Mouse (Mus musculus) neutrophil, adult 5-6 weeks (primary cell): ENCODE results near the gene Iqgap1. TPM values are rescaled to one million over a fixed set of nuclear protein-coding genes. Genes with fewer than 3 reads are reported as not detected.
"Not testable (repeated sequence)": the region's sequence is repeated elsewhere in the genome, so short reads cannot be mapped to it uniquely, and the experiment has no call there.

Experiments used
- ATAC-seq: fragments of 151-379, 151-347 bp; 2 replicates; pipeline ENCODE4 v1.8.0; 2017; ENCODE audit warnings: mild to moderate bottlenecking, moderate TSS enrichment; ENCODE audit not compliant: insufficient number of reproducible peaks, poor library complexity, low FRiP score, severe bottlenecking; ENCODE audit errors: extremely low read depth
- total RNA-seq: library from RNA; stranded (forward); fragments of 200-1000 nt; gene quantifications from 2 replicates; pipeline ENCODE4 v1.2.3, GENCODE M21; 2017

Gene Iqgap1
- total RNA-seq, 1 experiment from 2014 or later, result 768 TPM

DNA sequence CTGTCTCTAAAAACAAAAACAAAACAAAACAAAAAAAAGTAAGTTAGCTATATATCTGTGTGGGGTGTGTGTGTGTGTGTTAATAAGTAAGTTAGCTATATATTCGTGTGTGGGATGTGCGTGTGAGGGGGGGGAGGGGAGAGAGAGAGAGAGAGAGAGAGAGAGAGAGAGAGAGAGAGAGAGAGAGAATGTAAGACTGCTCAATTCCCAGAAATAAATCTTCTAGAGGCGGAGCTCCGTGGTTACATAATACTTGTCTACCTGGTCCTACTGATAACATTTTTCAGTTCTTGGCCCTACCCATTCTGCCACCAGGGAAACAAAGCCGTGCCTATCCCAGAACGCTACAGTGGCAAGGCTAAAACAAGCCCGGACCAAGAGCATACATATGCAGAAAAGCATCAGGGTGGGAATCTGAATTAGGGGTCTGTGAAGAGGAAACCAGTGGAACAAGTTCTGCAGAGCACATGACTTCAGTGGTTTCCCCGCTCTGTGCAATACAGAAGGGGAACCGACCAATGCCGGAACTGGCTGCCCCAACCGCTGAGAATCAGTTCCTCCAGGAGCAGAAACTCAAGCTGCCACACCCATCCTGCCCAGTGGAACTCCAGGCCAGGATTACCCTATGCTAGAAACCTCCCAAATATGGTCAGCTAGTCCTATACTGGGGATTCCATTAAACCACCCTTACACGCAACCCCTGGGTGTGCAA, 46.7 kb downstream of the Iqgap1 start:
- peak; percentile 70 for ATAC-seq

DNA sequence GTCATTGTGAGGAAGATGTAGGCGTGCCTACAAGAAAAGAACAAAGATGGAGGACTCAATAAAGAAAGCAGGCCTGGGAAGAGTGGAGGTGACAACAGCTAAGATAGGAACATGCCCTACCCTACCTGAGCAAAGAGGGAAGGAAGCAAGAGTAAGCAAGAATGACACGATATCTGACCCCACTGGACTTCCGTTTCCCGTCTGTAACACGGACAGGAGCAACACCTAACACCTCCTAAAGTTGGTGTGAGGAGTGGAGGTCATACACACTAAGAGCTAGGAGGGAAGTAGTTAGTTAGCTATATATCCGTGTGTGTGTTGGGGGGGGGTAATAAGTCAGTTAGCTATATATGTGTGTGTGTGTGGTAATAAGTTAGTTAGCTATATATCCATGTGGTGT, 47.4 kb downstream of the Iqgap1 start:
- peak; percentile 34; the same call in 1 of the 2 replicates for ATAC-seq

DNA sequence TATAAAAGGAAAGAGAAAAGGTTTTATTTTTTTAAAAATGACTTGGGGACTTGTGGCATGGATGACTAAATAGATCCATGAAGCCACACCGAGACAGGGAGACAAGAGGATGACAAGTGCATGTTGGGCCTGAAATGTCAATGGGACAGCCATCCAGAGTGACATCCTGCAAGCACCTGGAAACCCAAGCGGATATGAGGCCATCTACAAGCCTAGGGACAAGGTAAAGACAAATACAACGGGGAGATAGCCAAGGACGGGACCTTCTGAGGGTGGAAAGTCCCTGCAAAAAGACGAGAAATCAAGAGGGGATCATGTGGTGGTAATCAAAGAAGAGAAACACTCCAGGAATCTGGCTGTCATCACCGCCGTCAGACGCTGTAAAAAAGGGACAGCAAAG, 48.6 kb downstream of the Iqgap1 start:
- no peak for ATAC-seq

DNA sequence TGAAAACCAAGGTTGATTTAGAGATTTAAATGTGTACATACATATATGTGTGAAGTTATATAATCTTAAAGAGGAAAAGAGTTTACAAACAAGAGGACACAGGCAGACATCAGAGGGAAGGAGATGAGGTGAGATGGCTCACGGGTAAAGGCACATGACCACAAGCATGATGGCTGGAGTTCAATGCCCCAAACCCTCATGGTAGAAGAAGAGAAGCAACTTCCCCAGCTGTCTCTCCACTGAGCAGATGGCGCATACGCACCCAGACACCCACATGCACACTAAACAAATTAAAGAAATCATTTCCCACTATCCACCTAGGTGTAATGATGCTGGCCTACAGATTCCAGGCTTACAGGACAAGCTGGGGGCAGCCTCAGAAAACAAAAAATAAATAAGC, 49.7 kb downstream of the Iqgap1 start:
- ATAC-seq, result no peak

DNA sequence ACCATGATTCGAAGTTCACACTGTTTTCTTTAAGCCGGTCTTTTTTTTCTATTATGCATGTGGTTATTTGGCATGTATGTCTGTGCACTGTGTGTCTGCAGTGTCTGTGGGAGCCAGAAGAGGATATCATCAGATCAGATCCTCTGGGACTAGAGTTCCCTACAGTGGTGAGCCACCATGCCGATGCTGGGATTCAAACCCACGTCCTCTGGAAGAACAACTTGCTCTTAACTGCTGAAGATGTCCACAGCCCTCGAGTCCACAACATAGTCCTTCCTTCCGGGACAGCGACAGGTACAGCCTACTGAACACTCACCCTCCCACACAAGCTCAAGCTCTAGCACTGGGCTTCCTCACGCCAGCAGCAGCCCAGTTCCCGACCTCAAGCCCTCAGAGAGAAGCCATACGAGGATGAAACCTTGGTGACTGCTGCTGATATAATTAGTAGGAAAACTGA, 50.3 kb downstream of the Iqgap1 start:
- ATAC-seq, result no peak

DNA sequence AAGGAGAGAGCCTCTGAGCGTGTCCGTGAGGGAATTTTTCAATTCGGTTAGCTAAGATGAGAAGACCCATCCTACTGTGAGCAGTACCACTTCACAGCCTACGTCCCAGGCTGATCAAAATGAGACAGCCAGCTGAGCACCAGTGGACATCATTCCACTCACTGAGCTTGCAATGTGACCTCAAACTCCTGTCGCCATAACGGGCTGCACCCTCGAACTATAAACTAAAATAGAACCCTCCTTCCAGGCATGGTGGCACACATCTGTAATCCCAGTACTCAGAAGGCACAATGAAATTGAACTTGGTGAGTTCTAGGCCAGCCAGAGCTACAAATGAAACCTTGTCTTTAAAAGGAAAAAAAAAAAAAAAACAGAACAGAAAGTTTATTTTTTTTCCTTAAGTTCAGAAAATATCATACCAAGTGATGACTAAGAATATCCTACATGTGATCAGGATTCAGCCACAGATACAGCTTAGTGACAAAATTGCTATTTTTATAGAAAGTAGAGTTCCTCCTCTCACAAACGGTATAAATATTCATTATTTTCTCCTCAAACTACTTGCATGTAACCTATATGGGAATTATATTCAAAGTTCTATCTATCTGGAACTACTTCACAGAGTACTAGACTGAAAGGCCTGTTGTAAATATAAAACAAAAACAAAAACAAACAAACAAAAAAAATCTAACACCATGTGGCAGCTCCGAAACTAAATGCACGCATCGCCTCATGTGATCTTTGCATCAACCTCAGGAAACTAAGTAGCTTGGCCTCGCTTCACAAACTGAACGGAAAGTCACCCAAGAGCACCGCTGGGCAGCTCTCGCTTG, 50.9 kb downstream of the Iqgap1 start:
- no peak for ATAC-seq

DNA sequence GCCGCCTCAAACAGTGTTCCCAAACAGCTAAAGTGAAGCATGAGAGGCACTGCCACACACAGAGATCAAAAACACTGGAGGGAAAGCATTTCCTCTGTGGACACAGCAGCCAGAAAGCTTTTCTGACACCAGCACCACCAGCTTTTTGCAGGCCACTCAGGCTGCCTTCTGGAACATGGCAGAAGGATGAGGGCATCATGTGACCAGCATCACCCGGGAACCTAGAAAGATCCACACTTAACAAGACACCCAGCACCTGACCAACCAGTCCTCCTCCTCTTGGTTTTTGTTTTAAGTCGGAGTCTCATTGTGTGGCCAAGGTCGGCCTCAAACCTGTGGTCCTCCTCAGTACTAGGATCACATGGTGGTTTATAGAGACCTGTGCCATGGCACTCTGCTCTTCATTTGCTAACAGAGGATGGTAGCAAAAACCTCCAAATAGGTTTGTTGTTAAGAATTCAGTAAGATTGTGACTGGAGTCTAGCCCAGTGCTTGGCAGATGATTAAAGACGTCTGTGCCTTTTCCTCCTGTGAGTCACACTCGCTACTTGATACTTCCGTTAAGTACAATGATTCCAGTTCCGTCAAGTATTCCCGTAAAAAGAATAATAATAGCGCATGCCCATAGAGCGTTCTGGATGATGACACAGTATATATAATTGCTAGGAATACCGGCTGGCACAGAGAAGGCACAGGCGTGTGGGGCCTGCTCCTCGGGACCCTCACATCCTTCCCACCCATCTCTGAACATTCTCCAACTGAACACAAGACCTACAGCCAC, 51.8 kb downstream of the Iqgap1 start:
- ATAC-seq, result no peak

DNA sequence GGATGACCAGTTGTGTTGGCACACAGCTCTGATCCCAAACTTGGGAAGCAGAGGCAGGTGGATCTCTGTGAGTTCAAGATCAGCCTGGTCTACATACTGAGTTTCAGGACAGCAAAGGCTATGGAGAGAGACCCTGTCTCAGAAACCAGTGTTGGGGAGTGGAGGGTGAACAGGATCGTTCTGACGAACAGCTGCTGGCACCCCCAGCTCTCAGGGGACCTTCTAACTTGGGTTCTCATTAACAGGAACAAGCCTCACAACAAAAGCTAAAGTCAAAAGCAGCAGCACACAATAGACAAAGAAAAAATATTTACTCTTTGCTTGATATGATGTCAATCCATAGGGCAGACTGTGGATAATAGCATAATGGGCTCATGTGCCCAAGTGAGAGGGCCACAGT, 55.3 kb downstream of the Iqgap1 start:
- no peak for ATAC-seq

DNA sequence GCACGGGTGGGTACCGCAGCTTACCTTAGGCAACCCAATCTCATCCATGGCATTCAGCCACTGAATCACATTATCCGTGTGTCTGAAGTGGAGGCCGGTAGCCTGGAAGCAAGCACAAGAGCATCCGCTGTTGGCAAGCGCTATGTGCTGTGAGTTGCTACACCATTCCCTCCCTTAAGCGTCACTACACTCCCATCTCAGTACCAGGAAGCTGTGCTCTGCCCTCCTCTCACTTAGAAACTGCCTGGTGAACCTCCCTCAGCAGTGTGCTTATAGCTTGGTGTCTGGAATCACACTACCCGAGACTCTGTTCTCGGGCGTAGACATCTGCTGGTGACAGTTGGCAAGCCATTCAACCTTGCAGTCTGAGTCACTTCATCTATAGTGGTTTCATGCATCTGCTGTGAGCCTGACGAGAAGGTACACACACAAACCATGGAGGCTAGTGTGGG, 58.9 kb downstream of the Iqgap1 start:
- ATAC-seq, result no peak

DNA sequence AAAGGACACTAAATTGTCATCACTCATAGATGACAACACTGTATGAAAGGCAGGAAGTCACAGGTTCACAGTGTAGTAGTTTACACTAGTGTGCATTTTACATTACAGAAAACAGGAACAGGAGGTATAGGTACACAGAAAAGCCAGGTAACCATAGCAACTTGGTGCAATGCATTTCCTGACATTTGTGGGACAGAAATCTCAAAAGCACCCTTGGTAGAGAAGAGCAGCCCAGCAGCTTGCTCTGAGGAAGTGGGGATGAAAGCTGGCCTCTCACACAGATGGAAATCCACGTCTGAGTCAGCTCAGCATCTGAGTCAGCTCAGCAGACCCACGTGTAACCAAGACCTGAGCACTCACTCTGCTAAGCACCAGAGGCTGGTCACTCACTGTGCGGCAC, 59.7 kb downstream of the Iqgap1 start:
- peak; percentile 93 for ATAC-seq

DNA sequence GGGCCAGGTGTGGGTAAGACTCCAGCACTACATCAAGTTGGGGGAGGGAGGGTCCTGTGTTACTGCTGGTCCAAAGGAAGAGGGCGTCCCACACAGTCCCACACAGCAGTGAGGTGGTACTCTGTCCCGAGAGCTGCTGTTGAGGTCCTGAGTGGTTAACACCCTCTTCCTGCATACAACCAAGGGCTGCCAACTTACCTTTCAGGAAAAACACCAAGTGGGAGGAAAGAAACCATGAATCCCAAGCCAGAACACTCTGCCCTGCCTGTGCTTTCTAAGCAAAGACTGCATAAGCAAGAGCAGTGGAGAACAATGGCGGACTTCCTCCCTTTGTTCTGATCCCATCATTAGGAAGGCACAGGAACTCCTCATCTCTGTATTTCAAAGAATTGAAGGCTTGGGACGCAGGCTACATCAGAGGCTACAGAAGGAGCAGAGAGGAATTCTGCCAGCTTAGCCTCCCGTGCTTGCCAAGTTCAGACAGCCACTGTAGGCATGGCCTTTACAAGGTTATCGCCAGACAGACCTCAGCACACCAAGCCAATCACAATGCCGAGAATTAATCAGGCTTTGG, 61.8 kb downstream of the Iqgap1 start:
- no peak for ATAC-seq

DNA sequence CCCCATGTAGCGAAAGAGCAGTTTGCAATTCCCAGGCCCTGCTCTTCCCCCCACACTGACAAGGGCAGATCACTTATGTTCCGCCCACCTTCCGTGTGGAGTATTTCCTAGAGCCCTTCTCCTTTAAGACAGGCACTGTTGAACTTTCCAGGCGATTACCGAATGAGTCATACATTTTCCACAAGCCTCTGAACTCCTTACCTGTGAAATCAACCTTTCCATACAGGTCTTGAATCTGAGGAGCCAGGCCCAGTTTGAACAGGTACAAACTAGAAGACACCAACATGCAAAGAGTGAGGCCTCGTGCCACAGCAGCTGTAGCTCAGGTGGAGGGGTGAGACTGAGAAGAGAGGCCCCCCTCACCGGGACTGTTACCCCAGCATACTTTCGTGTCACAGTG, 63.5 kb downstream of the Iqgap1 start:
- no peak for ATAC-seq

DNA sequence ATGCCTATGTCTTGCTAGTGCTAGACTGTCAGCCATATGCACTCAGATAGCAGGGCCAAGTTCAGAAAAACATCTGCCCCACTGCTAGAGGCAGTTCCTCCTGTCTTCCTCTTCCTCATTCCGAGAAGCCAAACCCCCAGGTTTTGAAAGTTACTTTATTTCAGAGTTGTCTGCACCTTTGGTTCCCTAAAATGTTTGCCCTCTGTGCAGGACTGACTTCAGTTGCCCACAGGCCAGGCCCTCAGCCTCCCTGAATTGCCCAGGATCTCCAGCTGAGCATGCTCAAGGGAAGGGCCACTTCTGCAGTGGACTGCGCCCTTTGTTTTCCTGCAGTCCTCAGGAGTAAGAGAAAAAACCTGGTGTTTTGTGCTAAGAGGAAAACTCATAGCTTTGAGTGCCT, 71.7 kb downstream of the Iqgap1 start:
- peak; percentile 62 for ATAC-seq

DNA sequence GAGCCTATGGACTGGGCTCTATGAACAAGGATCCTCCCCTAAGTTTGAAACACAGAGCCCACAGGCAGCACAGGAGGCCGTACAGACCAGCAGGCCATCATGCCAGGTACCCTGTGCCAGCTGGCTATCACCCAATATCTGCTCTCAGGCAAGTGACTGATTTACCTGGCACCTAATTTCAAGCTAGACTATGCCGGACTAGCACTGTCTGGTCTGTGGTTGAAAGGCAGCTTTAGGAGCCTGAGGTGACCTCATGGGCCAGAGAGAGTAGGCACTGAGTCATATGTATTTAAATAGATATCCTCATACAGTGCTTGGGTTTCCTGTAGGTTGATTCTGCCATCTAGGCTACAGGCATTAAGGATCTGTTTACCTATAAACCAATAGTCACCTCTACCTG, 72.2 kb downstream of the Iqgap1 start:
- ATAC-seq, result peak; percentile 37; the same call in 1 of the 2 replicates

DNA sequence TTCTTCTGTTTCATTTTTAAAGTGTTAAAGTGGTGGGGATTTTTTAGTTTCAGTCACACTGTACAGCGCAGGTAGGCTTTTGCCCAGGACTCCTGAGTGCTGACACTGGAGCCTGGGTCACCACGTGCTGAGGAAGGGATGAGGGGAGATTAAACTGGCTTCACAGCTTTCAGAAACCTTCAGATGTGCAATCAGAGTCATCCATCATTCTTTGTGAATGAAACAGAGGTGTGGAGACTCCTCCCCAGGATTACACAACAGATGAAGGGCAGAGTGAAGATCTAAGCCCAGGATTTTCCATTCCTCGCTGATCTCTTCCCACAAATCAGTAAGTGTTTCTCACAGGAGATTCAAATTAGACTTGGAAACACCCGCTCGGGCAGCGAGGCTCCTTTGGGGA, 76.2 kb downstream of the Iqgap1 start:
- no peak for ATAC-seq

DNA sequence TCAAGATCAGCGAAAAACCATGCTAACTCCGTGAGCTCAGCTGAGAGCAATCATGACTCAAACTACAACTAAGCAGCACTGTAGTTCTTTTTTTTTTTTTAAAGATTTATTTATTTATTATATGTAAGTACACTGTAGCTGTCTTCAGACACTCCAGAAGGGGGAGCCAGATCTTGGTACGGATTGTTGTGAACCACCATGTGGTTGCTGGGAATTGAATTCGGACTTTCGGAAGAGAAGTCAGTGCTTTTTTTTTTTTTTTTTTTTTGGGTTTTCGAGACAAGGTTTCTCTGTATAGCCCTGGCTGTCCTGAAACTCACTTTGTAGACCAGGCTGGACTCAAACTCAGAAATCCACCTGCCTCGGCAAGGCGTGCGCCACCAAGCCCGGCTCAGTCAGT, 76.7 kb downstream of the Iqgap1 start:
- ATAC-seq, result not testable (repeated sequence)

DNA sequence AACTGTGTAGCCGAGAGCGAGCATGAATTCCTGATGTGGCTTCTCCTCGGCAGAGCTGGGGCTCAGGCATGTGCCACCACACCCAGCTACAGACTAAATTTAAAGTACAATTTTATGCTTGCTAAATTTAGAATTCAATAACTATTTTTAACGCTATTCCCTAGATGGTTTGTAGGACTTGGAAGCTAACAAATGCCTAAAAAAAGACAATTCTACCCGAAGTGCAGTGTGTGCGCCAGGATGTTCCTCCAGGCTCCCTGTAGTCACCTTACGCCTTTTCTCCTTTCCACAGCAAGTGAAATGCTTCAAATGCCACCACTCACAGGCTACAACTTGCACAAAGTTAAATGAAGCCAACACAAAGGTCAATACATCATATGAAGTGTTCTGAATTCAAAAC, 78.4 kb downstream of the Iqgap1 start:
- ATAC-seq, result no peak

DNA sequence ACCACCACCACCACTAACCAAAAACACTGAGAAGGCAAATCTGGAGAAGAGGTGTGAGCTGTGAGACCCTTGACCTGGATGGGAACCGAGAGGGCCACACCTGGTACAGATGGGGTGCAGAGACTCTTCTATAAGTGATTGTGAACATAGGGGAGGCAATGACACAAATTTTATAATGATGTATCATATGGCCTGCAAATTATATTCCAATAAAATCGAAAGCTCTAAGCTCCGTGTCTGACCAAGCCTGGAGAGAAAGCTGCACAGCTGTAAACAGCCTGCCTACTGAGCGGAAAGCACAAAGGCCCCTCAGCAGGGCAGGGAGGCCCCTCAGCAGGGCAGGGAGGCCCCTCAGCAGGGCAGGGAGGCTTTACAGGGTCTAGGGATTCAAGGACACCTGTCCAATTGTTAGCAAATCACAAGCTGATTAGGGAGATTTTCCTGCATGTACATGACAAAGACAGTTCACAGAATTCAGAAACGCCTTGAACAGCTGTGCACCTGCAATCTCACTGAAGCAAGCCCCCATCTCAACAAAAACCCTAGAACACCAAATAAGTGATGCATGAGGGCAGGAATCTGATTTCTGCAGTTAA, 79.5 kb downstream of the Iqgap1 start:
- no peak for ATAC-seq

DNA sequence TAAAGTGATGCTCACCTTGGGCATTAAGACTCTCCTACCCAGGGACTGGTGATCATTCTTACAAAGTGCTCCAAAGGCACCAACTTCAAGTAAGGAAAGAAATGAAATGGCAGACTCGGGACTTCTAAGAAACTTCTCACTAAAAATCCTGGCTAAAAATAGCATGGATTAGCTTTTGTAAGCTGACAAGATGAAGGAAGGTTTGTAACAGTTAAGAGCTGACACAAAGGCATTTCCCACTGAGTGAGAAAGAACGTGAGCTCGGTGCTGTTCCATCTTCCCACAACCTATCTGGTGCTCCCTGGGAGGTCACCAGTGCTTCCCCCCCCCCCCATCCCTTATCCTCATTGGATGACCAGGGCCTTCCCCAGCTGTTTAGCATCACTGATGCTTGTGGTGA, 80.0 kb downstream of the Iqgap1 start:
- ATAC-seq, result no peak
